Mouse (Mus musculus): ENCODE measurements around the gene Podxl.
A peak's percentile ranks its signal among the peaks of the same experiment; 100 is the strongest.

Podxl gene

GRCm38 (mm10) chr6:31522478-31522877, 41.3 kb downstream of the Podxl start:
- DNase-seq = no peak

GRCm38 (mm10) chr6:31521491-31522355, 42.1 kb downstream of the Podxl start:
- no peak for DNase-seq

- DNase-seq = no peak
Observed at GRCm38 (mm10) chr6:31520486-31521215, 43.1 kb downstream of the Podxl start.

GRCm38 (mm10) chr6:31519001-31519471, 44.7 kb downstream of the Podxl start:
- DNase-seq = peak; percentile 53

GRCm38 (mm10) chr6:31518338-31518698, 45.5 kb downstream of the Podxl start:
- DNase-seq = no peak

- no peak for DNase-seq
Observed at GRCm38 (mm10) chr6:31517681-31518337, 46.0 kb downstream of the Podxl start.

GRCm38 (mm10) chr6:31513726-31514125, 50.1 kb downstream of the Podxl start:
- no peak for DNase-seq

- no peak for DNase-seq
Observed at GRCm38 (mm10) chr6:31502614-31503013, 61.2 kb downstream of the Podxl start.

- no peak for DNase-seq
Observed at GRCm38 (mm10) chr6:31500691-31501090, 63.1 kb downstream of the Podxl start.

- no peak for DNase-seq
Observed at GRCm38 (mm10) chr6:31500260-31500659, 63.5 kb downstream of the Podxl start.

GRCm38 (mm10) chr6:31499836-31500235, 63.9 kb downstream of the Podxl start:
- no peak for DNase-seq

- no peak for DNase-seq
Observed at GRCm38 (mm10) chr6:31496227-31496626, 67.6 kb downstream of the Podxl start.

GRCm38 (mm10) chr6:31495122-31495731, 68.6 kb downstream of the Podxl start:
- DNase-seq = no peak

GRCm38 (mm10) chr6:31489950-31490349, 73.8 kb downstream of the Podxl start:
- DNase-seq = no peak

- no peak for DNase-seq
Observed at GRCm38 (mm10) chr6:31486601-31487000, 77.2 kb downstream of the Podxl start.

- DNase-seq = peak; percentile 20
Observed at GRCm38 (mm10) chr6:31480008-31480407, 83.8 kb downstream of the Podxl start.

GRCm38 (mm10) chr6:31478221-31478620, 85.6 kb downstream of the Podxl start:
- peak; percentile 6 for DNase-seq
